Mouse (Mus musculus): Measurements from ENCODE around the gene Olfr492.

- TF ChIP-seq CTCF (IDR thresholded peaks at IDR 0.05; ENCODE audit: low read depth) (no peak), EP300 (optimal IDR thresholded peaks at IDR 0.05) (no peak)
These were observed 41.6 kb upstream of the Olfr492 start, which contains the start of gene Olfr494 for GRCm38 (mm10) chr7:108365035-108365434.
